Mouse (Mus musculus): ENCODE measurements at regions not wholly inside any gene's neighbourhood (a gene's known extent, or its start where the extent isn't known, plus 50 kb on each side); places are given as distances from the start of the nearest gene placed in this dataset.

- TF ChIP-seq CTCF (IDR thresholded peaks at IDR 0.05; ENCODE audit: control insufficient read depth, insufficient read depth, insufficient read length), result no peak
- no peak for TF ChIP-seq USF1 (IDR thresholded peaks at IDR 0.05; ENCODE audit: low read depth)
Measured at GRCm38 (mm10) chr4:124278681-124279080, 331.9 kb downstream of the 3100002H09Rik start.

All from C2C12 (cell line).